Mouse (Mus musculus): ENCODE data around the gene Cacnb1. TPM values are rescaled to one million over a fixed set of nuclear protein-coding genes. Genes with fewer than 3 reads are reported as not detected.

The Cacnb1 gene
- polyA plus RNA-seq, 1 experiment from 2014 or later: 63.0 TPM

- Histone ChIP-seq H3K9ac (replicated peaks) (no peak overlapping the region), H3K9me3 (replicated peaks) (no peaks in the 10 kb centered on the region), H3K27me3 (replicated peaks) (0 out of 2 replicates have a peak, but pooled peaks cover 11% of the 10 kb centered on the region), H3K36me3 (no peaks in the 10 kb centered on the region), H3K4me2 (no peak overlapping the region), H3K4me1 (peaks cover 21% of the 10 kb centered on the region), H3K4me3 (replicated peaks) (no peak overlapping the region), H3K27ac (replicated peaks) (no peak overlapping the region)
- ATAC-seq (ENCODE audit: low FRiP score): no peak
- 64% methylated on average over 14 of the region's 14 CpGs for WGBS
Observed at GRCm38 (mm10) chr11:98037871-98038270, 15.0 kb upstream of the Cacnb1 start.

GRCm38 (mm10) chr11:98035977-98036377 lies 13.1 kb upstream of the Cacnb1 start:
- H3K9ac ChIP-seq (replicated peaks): peak overlapping the region; percentile 48
- peak; percentile 71 for ATAC-seq (ENCODE audit: low FRiP score)
- H3K9me3 ChIP-seq (replicated peaks): no peaks in the 10 kb centered on the region
- 1% methylated on average over 27 of the region's 27 CpGs for WGBS
- H3K27me3 ChIP-seq (replicated peaks): 0 out of 2 replicates have a peak, but pooled peaks cover 11% of the 10 kb centered on the region
- H3K4me1 ChIP-seq: peaks cover 21% of the 10 kb centered on the region
- peaks cover 4% of the 10 kb centered on the region for H3K36me3 ChIP-seq
- H3K4me3 ChIP-seq (replicated peaks): peak overlapping the region; percentile 37
- H3K27ac ChIP-seq (replicated peaks): peak overlapping the region; percentile 11; the same call in 1 of the 2 replicates
- peak overlapping the region; percentile 77 for H3K4me2 ChIP-seq

- Histone ChIP-seq H3K4me3 (replicated peaks) (no peak overlapping the region), H3K9ac (replicated peaks) (no peak overlapping the region), H3K9me3 (replicated peaks) (no peaks in the 10 kb centered on the region), H3K27ac (replicated peaks) (peak overlapping the region; percentile 41; the same call in 1 of the 2 replicates), H3K4me1 (peaks cover 21% of the 10 kb centered on the region), H3K36me3 (peaks cover 14% of the 10 kb centered on the region), H3K4me2 (peak overlapping the region; percentile 11; the same call in 1 of the 2 replicates), H3K27me3 (replicated peaks) (0 out of 2 replicates have a peak, but pooled peaks cover 11% of the 10 kb centered on the region)
- ATAC-seq (ENCODE audit: low FRiP score): no peak
- WGBS: 9% methylated on average over 4 of the region's 4 CpGs
Observed at GRCm38 (mm10) chr11:98034840-98035239, 12.0 kb upstream of the Cacnb1 start.

GRCm38 (mm10) chr11:98034061-98034460 lies 11.2 kb upstream of the Cacnb1 start:
- Histone ChIP-seq H3K4me2 (no peak overlapping the region), H3K36me3 (peaks cover 22% of the 10 kb centered on the region), H3K9ac (replicated peaks) (no peak overlapping the region), H3K9me3 (replicated peaks) (no peaks in the 10 kb centered on the region), H3K4me3 (replicated peaks) (no peak overlapping the region), H3K27ac (replicated peaks) (no peak overlapping the region), H3K27me3 (replicated peaks) (0 out of 2 replicates have a peak, but pooled peaks cover 11% of the 10 kb centered on the region), H3K4me1 (peaks cover 21% of the 10 kb centered on the region)
- no peak for ATAC-seq (ENCODE audit: low FRiP score)
- 89% methylated on average over 5 of the region's 5 CpGs for WGBS

- no peak overlapping the region for H3K4me3 ChIP-seq (replicated peaks)
- H3K9me3 ChIP-seq (replicated peaks): no peaks in the 10 kb centered on the region
- no peak overlapping the region for H3K27ac ChIP-seq (replicated peaks)
- H3K9ac ChIP-seq (replicated peaks): no peak overlapping the region
- H3K4me1 ChIP-seq: peaks cover 32% of the 10 kb centered on the region
- 0 out of 2 replicates have a peak, but pooled peaks cover 5% of the 10 kb centered on the region for H3K27me3 ChIP-seq (replicated peaks)
- H3K36me3 ChIP-seq: peaks cover 30% of the 10 kb centered on the region
- WGBS: 3% methylated on average over 5 of the region's 5 CpGs
- no peak for ATAC-seq (ENCODE audit: low FRiP score)
- no peak overlapping the region for H3K4me2 ChIP-seq
Observed at GRCm38 (mm10) chr11:98031443-98031770, 8.6 kb upstream of the Cacnb1 start.

- H3K9ac ChIP-seq (replicated peaks): no peak overlapping the region
- H3K4me3 ChIP-seq (replicated peaks): no peak overlapping the region
- H3K36me3 ChIP-seq: peaks cover 30% of the 10 kb centered on the region
- no peaks in the 10 kb centered on the region for H3K9me3 ChIP-seq (replicated peaks)
- WGBS: 43% methylated on average over 5 of the region's 5 CpGs
- peaks cover 29% of the 10 kb centered on the region for H3K4me1 ChIP-seq
- ATAC-seq (ENCODE audit: low FRiP score): no peak
- no peak overlapping the region for H3K4me2 ChIP-seq
- no peak overlapping the region for H3K27ac ChIP-seq (replicated peaks)
- 0 out of 2 replicates have a peak, but pooled peaks cover 5% of the 10 kb centered on the region for H3K27me3 ChIP-seq (replicated peaks)
Observed at GRCm38 (mm10) chr11:98030701-98031442, 8.0 kb upstream of the Cacnb1 start.

- peaks cover 31% of the 10 kb centered on the region for H3K4me1 ChIP-seq
- no peak for ATAC-seq (ENCODE audit: low FRiP score)
- peak overlapping the region; percentile 92 for H3K4me2 ChIP-seq
- H3K27me3 ChIP-seq (replicated peaks): no peaks in the 10 kb centered on the region
- peak overlapping the region; percentile 97 for H3K4me3 ChIP-seq (replicated peaks)
- H3K36me3 ChIP-seq: peaks cover 30% of the 10 kb centered on the region
- H3K9ac ChIP-seq (replicated peaks): peak overlapping the region; percentile 99
- peak overlapping the region; percentile 94; the same call in 1 of the 2 replicates for H3K27ac ChIP-seq (replicated peaks)
- 27% methylated on average over 7 of the region's 7 CpGs for WGBS
- H3K9me3 ChIP-seq (replicated peaks): no peaks in the 10 kb centered on the region
Observed at GRCm38 (mm10) chr11:98027785-98028184, 5.0 kb upstream of the Cacnb1 start.

- Histone ChIP-seq H3K4me2 (peak overlapping the region; percentile 92), H3K27ac (replicated peaks) (peak overlapping the region; percentile 94), H3K4me3 (replicated peaks) (peak overlapping the region; percentile 97), H3K27me3 (replicated peaks) (no peaks in the 10 kb centered on the region), H3K9ac (replicated peaks) (peak overlapping the region; percentile 99), H3K9me3 (replicated peaks) (no peaks in the 10 kb centered on the region), H3K4me1 (peaks cover 31% of the 10 kb centered on the region), H3K36me3 (peaks cover 30% of the 10 kb centered on the region)
- ATAC-seq (ENCODE audit: low FRiP score): no peak
- WGBS: 0% methylated on average over 18 of the region's 18 CpGs
Observed at GRCm38 (mm10) chr11:98027297-98027688, 4.5 kb upstream of the Cacnb1 start.

- Histone ChIP-seq H3K36me3 (peaks cover 30% of the 10 kb centered on the region), H3K4me1 (peaks cover 32% of the 10 kb centered on the region), H3K27ac (replicated peaks) (peak within 1 kb of the TSS; percentile 94), H3K9ac (replicated peaks) (peak within 1 kb of the TSS; percentile 99), H3K4me2 (peak within 1 kb of the TSS; percentile 92), H3K9me3 (replicated peaks) (no peaks in the 10 kb centered on the region), H3K4me3 (replicated peaks) (peak within 1 kb of the TSS; percentile 97), H3K27me3 (replicated peaks) (no peaks in the 10 kb centered on the region)
- peak; percentile 64 for ATAC-seq (ENCODE audit: low FRiP score)
- WGBS: under 1% methylated on average over 67 of the region's 69 CpGs
Observed at GRCm38 (mm10) chr11:98026570-98027296, 3.9 kb upstream of the Cacnb1 start, which contains the start of gene Rpl19. Gene Rpl19, plus strand, starts transcription at chr11:98026710.

GRCm38 (mm10) chr11:98026248-98026569 lies 3.4 kb upstream of the Cacnb1 start:
- peaks cover 37% of the 10 kb centered on the region for H3K4me1 ChIP-seq
- no peaks in the 10 kb centered on the region for H3K27me3 ChIP-seq (replicated peaks)
- peaks cover 28% of the 10 kb centered on the region for H3K36me3 ChIP-seq
- peak overlapping the region; percentile 99 for H3K9ac ChIP-seq (replicated peaks)
- H3K4me2 ChIP-seq: peak overlapping the region; percentile 92
- H3K4me3 ChIP-seq (replicated peaks): peak overlapping the region; percentile 97
- 5% methylated on average over 15 of the region's 15 CpGs for WGBS
- no peak for ATAC-seq (ENCODE audit: low FRiP score)
- H3K27ac ChIP-seq (replicated peaks): peak overlapping the region; percentile 94
- H3K9me3 ChIP-seq (replicated peaks): no peaks in the 10 kb centered on the region

GRCm38 (mm10) chr11:98024516-98024915 lies 1.7 kb upstream of the Cacnb1 start:
- H3K4me3 ChIP-seq (replicated peaks): no peak overlapping the region
- H3K9ac ChIP-seq (replicated peaks): no peak overlapping the region
- H3K27me3 ChIP-seq (replicated peaks): no peaks in the 10 kb centered on the region
- no peak overlapping the region for H3K4me2 ChIP-seq
- peaks cover 13% of the 10 kb centered on the region for H3K36me3 ChIP-seq
- no peak for ATAC-seq (ENCODE audit: low FRiP score)
- WGBS: 92% methylated on average over 3 of the region's 3 CpGs
- peaks cover 54% of the 10 kb centered on the region for H3K4me1 ChIP-seq
- H3K27ac ChIP-seq (replicated peaks): no peak overlapping the region
- no peaks in the 10 kb centered on the region for H3K9me3 ChIP-seq (replicated peaks)

- H3K4me1 ChIP-seq: peaks cover 55% of the 10 kb centered on the region
- ATAC-seq (ENCODE audit: low FRiP score): peak; percentile 36; the same call in 1 of the 2 replicates
- WGBS: 0% methylated on average over 22 of the region's 23 CpGs
- H3K27ac ChIP-seq (replicated peaks): peak overlapping the region; percentile 97
- H3K4me3 ChIP-seq (replicated peaks): peak overlapping the region; percentile 97
- peak overlapping the region; percentile 70 for H3K4me2 ChIP-seq
- peak overlapping the region; percentile 99 for H3K9ac ChIP-seq (replicated peaks)
- no peaks in the 10 kb centered on the region for H3K27me3 ChIP-seq (replicated peaks)
- H3K36me3 ChIP-seq: peaks cover 13% of the 10 kb centered on the region
- H3K9me3 ChIP-seq (replicated peaks): no peaks in the 10 kb centered on the region
Observed at GRCm38 (mm10) chr11:98022253-98022554, 630 bp downstream of the Cacnb1 start.
